Mouse (Mus musculus) small intestine, adult 2 months (tissue): ENCODE data around the gene Trpm3.

ENCODE experiments used
- CTCF ChIP-seq: fragments of 200-500 bp; IDR thresholded peaks from 2 replicates; pipeline ENCODE4 v1.5.1; 2012; ENCODE audit warnings: low read depth, mild to moderate bottlenecking, control low read depth, inconsistent platforms, low read length, moderate library complexity, mixed read lengths; ENCODE audit not compliant: insufficient replicate concordance, insufficient read length; ENCODE audit errors: extremely low read depth
- POLR2A ChIP-seq: fragments of 200-500 bp; IDR thresholded peaks from 2 replicates; pipeline ENCODE4 v1.6.1; 2012; ENCODE audit warnings: low read depth, mild to moderate bottlenecking, control low read depth, inconsistent platforms, low read length, moderate library complexity

DNA sequence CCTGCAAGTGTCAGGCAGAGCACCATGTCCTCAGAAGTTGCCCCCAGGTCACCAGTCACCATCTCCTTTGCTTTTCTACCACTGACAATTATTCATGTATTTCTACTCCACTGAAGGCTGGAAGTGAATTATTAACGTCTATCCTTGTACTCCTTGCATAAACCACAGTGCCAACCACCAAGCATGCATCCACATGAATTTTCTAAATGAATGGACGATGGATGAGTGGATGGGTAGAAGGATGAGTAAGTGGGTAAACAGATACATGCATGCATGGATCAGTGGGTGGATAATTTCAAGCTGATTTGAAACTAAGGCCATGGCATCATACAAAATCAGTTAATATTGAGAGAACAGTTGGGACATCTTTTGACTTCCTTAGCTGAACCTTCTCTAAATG, 644.9 kb downstream of the Trpm3 start:
- TF ChIP-seq CTCF = no peak
- TF ChIP-seq POLR2A = no peak
